Mouse (Mus musculus): ENCODE results near the gene Slc4a2. TPM values are rescaled to one million over a fixed set of nuclear protein-coding genes. Genes with fewer than 3 reads are reported as not detected.

Gene Slc4a2
- total RNA-seq, 4 experiments from 2014 or later = 28.8 to 38.8 (median 33.5) TPM

Other genes starting within 250 kb of the Slc4a2 start
- 10 to 100 TPM; 20.4 to 26.8 (median 21.9) TPM for gene Kcnh2, start 72.2 kb upstream of the Slc4a2 start, total RNA-seq (2022)
- 1 to 10 TPM; 6.6 to 9.0 (median 7.6) TPM for gene Nos3, start 59.0 kb upstream of the Slc4a2 start, total RNA-seq (2022)
- gene Atg9b, start 31.7 kb upstream of the Slc4a2 start, total RNA-seq (2022) = 1 to 10 TPM; 3.0 to 5.2 (median 4.0) TPM
- 10 to 100 TPM; 51.9 to 59.2 (median 56.8) TPM for gene Abcb8, start 30.2 kb upstream of the Slc4a2 start, total RNA-seq (2022)
- gene Asic3, start 10.4 kb upstream of the Slc4a2 start, total RNA-seq (2022) = under 1 TPM in 3 of 4 experiments, not detected in 1; 0.43 to 0.48 (median 0.45) TPM
- gene Cdk5, start 307 bp upstream of the Slc4a2 start, total RNA-seq (2022) = 100 to 1,000 TPM; 120 to 139 (median 128) TPM
- 100 to 1,000 TPM; 131 to 154 (median 134) TPM for gene Fastk, start 21.4 kb downstream of the Slc4a2 start, total RNA-seq (2022)
- gene Tmub1, start 24.0 kb downstream of the Slc4a2 start, total RNA-seq (2022) = 10 to 100 TPM; 19.0 to 23.5 (median 19.7) TPM
- gene Agap3, start 28.3 kb downstream of the Slc4a2 start, total RNA-seq (2022) = 100 to 1,000 TPM; 563 to 611 (median 584) TPM
- not detected for gene Gbx1, start 103.4 kb downstream of the Slc4a2 start, total RNA-seq (2022)
- gene Asb10, start 117.1 kb downstream of the Slc4a2 start, total RNA-seq (2022) = 1 to 10 TPM in 2 of 4 experiments, under 1 TPM in 2; 0.19 to 5.8 (median 3.0) TPM
- under 1 TPM in 1 of 4 experiments, not detected in 3; 0.36 TPM for gene 4931409K22Rik, start 133.0 kb downstream of the Slc4a2 start, total RNA-seq (2022)
- 10 to 100 TPM; 75.3 to 86.0 (median 78.3) TPM for gene Abcf2, start 153.6 kb downstream of the Slc4a2 start, total RNA-seq (2022)
- 10 to 100 TPM; 68.4 to 78.7 (median 75.5) TPM for gene Chpf2, start 162.9 kb downstream of the Slc4a2 start, total RNA-seq (2022)
- 10 to 100 TPM; 85.5 to 92.0 (median 89.1) TPM for gene Smarcd3, start 200.6 kb downstream of the Slc4a2 start, total RNA-seq (2022)

Measured in layer of hippocampus, adult 8-10 months (tissue).